Mouse (Mus musculus) intestine, embryonic 14.5 days (tissue): ENCODE measurements around the gene Kif11. TPM values are rescaled to one million over a fixed set of nuclear protein-coding genes. Genes with fewer than 3 reads are reported as not detected.
A peak's percentile ranks its signal among the peaks of the same experiment; 100 is the strongest.

Source experiments
- ATAC-seq: fragments of 200-750 bp; cut with Nextera tagmentation; replicated peaks from 2 replicates; pipeline ENCODE4 v1.8.0; 2017; ENCODE audit warnings: low read depth, moderate number of reproducible peaks, moderate TSS enrichment, moderate library complexity; ENCODE audit not compliant: low FRiP score, low TSS enrichment
- DNase-seq: peaks from one replicate; pipeline ENCODE4 v3.0.0-alpha.2; 2018; ENCODE audit warnings: low spot score
- H3K27ac ChIP-seq: fragments of 300-500 bp; sonication (generic); 2 replicates; pipeline ENCODE4 v1.5.1; 2014; ENCODE audit warnings: low read depth, mild to moderate bottlenecking, control low read depth
- H3K27me3 ChIP-seq: fragments of 300-500 bp; sonication (generic); replicated peaks from 2 replicates; pipeline ENCODE4 v1.6.1; 2014; ENCODE audit warnings: low read length, control low read depth; ENCODE audit not compliant: control insufficient read depth, insufficient read depth
- H3K36me3 ChIP-seq: fragments of 300-500 bp; sonication (generic); 2 replicates; pipeline ENCODE4 v1.6.1; 2014; ENCODE audit warnings: low read length, control low read depth; ENCODE audit not compliant: control insufficient read depth, insufficient read depth
- H3K4me1 ChIP-seq: fragments of 300-500 bp; sonication (generic); replicated peaks from 2 replicates; pipeline ENCODE4 v1.6.1; 2014; ENCODE audit warnings: low read length, control low read depth, mixed read lengths; ENCODE audit not compliant: control insufficient read depth, insufficient read depth
- H3K4me2 ChIP-seq: fragments of 300-500 bp; sonication (generic); 2 replicates; pipeline ENCODE4 v1.6.1; 2014; ENCODE audit warnings: low read length
- H3K4me3 ChIP-seq: fragments of 300-500 bp; sonication (generic); 2 replicates; pipeline ENCODE4 v1.5.1; 2014; ENCODE audit warnings: low read depth, low read length, control low read depth, mixed read lengths
- H3K9ac ChIP-seq: fragments of 300-500 bp; sonication (generic); 2 replicates; pipeline ENCODE4 v1.6.1; 2014; ENCODE audit warnings: mild to moderate bottlenecking, low read length
- H3K9me3 ChIP-seq: fragments of 300-500 bp; sonication (generic); 2 replicates; pipeline ENCODE4 v1.6.1; 2016; ENCODE audit warnings: low read length, control low read depth; ENCODE audit not compliant: control insufficient read depth
- WGBS: fragments of 180-500 bp; shearing (Covaris S2); extraction: QIAGEN DNeasy Blood & Tissue Kit; methylation state at CpG from one replicate; pipeline ENCODE4 v1.1.7; 2014; 5-methylcytosine and 5-hydroxymethylcytosine counted together
- polyA plus RNA-seq: library from polyadenylated mRNA; unstranded; fragments of >200 nt; fragmentation: Nextera tagmentation; extraction: Ambion mirVana; gene quantifications from 2 replicates; pipeline ENCODE4 v1.2.1, GENCODE M21; 2014

The Kif11 gene
- polyA plus RNA-seq, 1 experiment from 2014 or later = 60.3 TPM

- Histone ChIP-seq H3K4me1 (0 out of 2 replicates have a peak, but pooled peaks cover 4% of the 10 kb centered on the region), H3K27me3 (peaks cover 91% of the 10 kb centered on the region), H3K27ac (peak within 1 kb of the TSS; percentile 43), H3K4me2 (peak within 1 kb of the TSS; percentile 68), H3K36me3 (no peaks in the 10 kb centered on the region), H3K9ac (peak within 1 kb of the TSS; percentile 43), H3K9me3 (no peaks in the 10 kb centered on the region), H3K4me3 (peak within 1 kb of the TSS; percentile 50)
- under 1% methylated on average over 64 of the region's 79 CpGs for WGBS
- DNase-seq (peak; percentile 81), ATAC-seq (peak; percentile 76)
Measured at GRCm38 (mm10) chr19:37434263-37434951, 58.2 kb downstream of the Kif11 start, which contains the start of gene Hhex. Gene Hhex, plus strand, starts transcription at chr19:37434810.

GRCm38 (mm10) chr19:37435041-37435852 is 59.0 kb downstream of the Kif11 start:
- peak; percentile 83 for DNase-seq
- H3K4me1 ChIP-seq = 0 out of 2 replicates have a peak, but pooled peaks cover 4% of the 10 kb centered on the region
- ATAC-seq = peak; percentile 59; the same call in 1 of the 2 replicates
- H3K27me3 ChIP-seq = peaks cover 91% of the 10 kb centered on the region
- 1% methylated on average over 76 of the region's 77 CpGs for WGBS
- peak overlapping the region; percentile 43 for H3K27ac ChIP-seq
- H3K9me3 ChIP-seq = no peaks in the 10 kb centered on the region
- peak overlapping the region; percentile 43 for H3K9ac ChIP-seq
- peak overlapping the region; percentile 50 for H3K4me3 ChIP-seq
- no peaks in the 10 kb centered on the region for H3K36me3 ChIP-seq
- peak overlapping the region; percentile 68 for H3K4me2 ChIP-seq

- DNase-seq = no peak
- Histone ChIP-seq H3K4me1 (0 out of 2 replicates have a peak, but pooled peaks cover 4% of the 10 kb centered on the region), H3K9me3 (no peaks in the 10 kb centered on the region), H3K4me3 (peak overlapping the region; percentile 50), H3K27me3 (peaks cover 89% of the 10 kb centered on the region), H3K36me3 (no peaks in the 10 kb centered on the region), H3K27ac (0 out of 2 replicates have a peak overlapping the region, but pooled peaks have one; percentile 5), H3K9ac (no peak overlapping the region), H3K4me2 (peak overlapping the region; percentile 13; the same call in 1 of the 2 replicates)
- 9% methylated on average over 10 of the region's 10 CpGs for WGBS
- no peak for ATAC-seq
Measured at GRCm38 (mm10) chr19:37435853-37436174, 59.6 kb downstream of the Kif11 start.

GRCm38 (mm10) chr19:37436514-37437288 is 60.5 kb downstream of the Kif11 start:
- peak; percentile 67 for DNase-seq
- 13% methylated on average over 28 of the region's 28 CpGs for WGBS
- Histone ChIP-seq H3K27me3 (peaks cover 84% of the 10 kb centered on the region), H3K4me1 (0 out of 2 replicates have a peak, but pooled peaks cover 4% of the 10 kb centered on the region), H3K4me2 (peak overlapping the region; percentile 13; the same call in 1 of the 2 replicates), H3K9ac (no peak overlapping the region), H3K9me3 (no peaks in the 10 kb centered on the region), H3K27ac (no peak overlapping the region), H3K36me3 (no peaks in the 10 kb centered on the region), H3K4me3 (peak overlapping the region; percentile 50; the same call in 1 of the 2 replicates)
- no peak for ATAC-seq

- no peak for DNase-seq
- Histone ChIP-seq H3K9ac (no peak overlapping the region), H3K4me3 (no peak overlapping the region), H3K36me3 (no peaks in the 10 kb centered on the region), H3K4me2 (peak overlapping the region; percentile 12; the same call in 1 of the 2 replicates), H3K27ac (no peak overlapping the region), H3K4me1 (0 out of 2 replicates have a peak, but pooled peaks cover 4% of the 10 kb centered on the region), H3K9me3 (no peaks in the 10 kb centered on the region), H3K27me3 (peaks cover 80% of the 10 kb centered on the region)
- no peak for ATAC-seq
- 9% methylated on average over 14 of the region's 14 CpGs for WGBS
Measured at GRCm38 (mm10) chr19:37437289-37437606, 61.0 kb downstream of the Kif11 start.

GRCm38 (mm10) chr19:37440181-37440580 is 64.0 kb downstream of the Kif11 start:
- Histone ChIP-seq H3K9ac (no peak overlapping the region), H3K4me1 (no peaks in the 10 kb centered on the region), H3K4me3 (no peak overlapping the region), H3K27me3 (peaks cover 51% of the 10 kb centered on the region), H3K4me2 (no peak overlapping the region), H3K9me3 (no peaks in the 10 kb centered on the region), H3K27ac (no peak overlapping the region), H3K36me3 (no peaks in the 10 kb centered on the region)
- DNase-seq (no peak), ATAC-seq (no peak)
- WGBS = 67% methylated on average over 4 of the region's 4 CpGs

- Histone ChIP-seq H3K27me3 (peaks cover 44% of the 10 kb centered on the region), H3K4me3 (no peak overlapping the region)
Measured at GRCm38 (mm10) chr19:37440708-37441475, 64.7 kb downstream of the Kif11 start.

More at GRCm38 (mm10) chr19:37440708-37441475, 64.7 kb downstream of the Kif11 start:
- Histone ChIP-seq H3K27ac (no peak overlapping the region), H3K9ac (no peak overlapping the region), H3K36me3 (no peaks in the 10 kb centered on the region), H3K4me2 (no peak overlapping the region), H3K4me1 (no peaks in the 10 kb centered on the region), H3K9me3 (no peaks in the 10 kb centered on the region)
- 65% methylated on average over 15 of the region's 16 CpGs for WGBS
- ATAC-seq (no peak), DNase-seq (no peak)
